Mouse (Mus musculus) embryonic facial prominence, embryonic 11.5 days (tissue): Measurements from ENCODE around the gene Nr0b2. TPM values are rescaled to one million over a fixed set of nuclear protein-coding genes. Genes with fewer than 3 reads are reported as not detected.
A peak's percentile ranks its signal among the peaks of the same experiment; 100 is the strongest.

Experiments used
- ATAC-seq: fragments of 200-750 bp; cut with Nextera tagmentation; replicated peaks from 2 replicates; pipeline ENCODE4 v1.8.0; 2017; ENCODE audit warnings: low read depth; ENCODE audit not compliant: insufficient number of reproducible peaks, low FRiP score, low TSS enrichment
- DNase-seq: peaks from one replicate; pipeline ENCODE4 v3.0.0-alpha.2; 2015; ENCODE audit warnings: low spot score
- H3K27ac ChIP-seq: fragments of 300-500 bp; sonication (generic); replicated peaks from 2 replicates; pipeline ENCODE4 v1.5.1; 2014; ENCODE audit warnings: mild to moderate bottlenecking, low read depth, low read length, control low read depth
- H3K27me3 ChIP-seq: fragments of 300-500 bp; sonication (generic); 2 replicates; pipeline ENCODE4 v1.6.1; 2014; ENCODE audit warnings: mild to moderate bottlenecking, low read length, moderate library complexity, mixed read lengths; ENCODE audit not compliant: control insufficient read depth, insufficient read depth
- H3K36me3 ChIP-seq: fragments of 300-500 bp; sonication (generic); replicated peaks from 2 replicates; pipeline ENCODE4 v1.6.1; 2014; ENCODE audit warnings: low read depth, mild to moderate bottlenecking, low read length, moderate library complexity, mixed read lengths; ENCODE audit not compliant: control insufficient read depth, insufficient read depth
- H3K4me1 ChIP-seq: fragments of 300-500 bp; sonication (generic); 2 replicates; pipeline ENCODE4 v1.6.1; 2014; ENCODE audit warnings: low read length, mixed read lengths; ENCODE audit not compliant: control insufficient read depth, insufficient read depth
- H3K4me2 ChIP-seq: fragments of 300-500 bp; sonication (generic); 2 replicates; pipeline ENCODE4 v1.6.1; 2014; ENCODE audit warnings: low read depth, mild to moderate bottlenecking, control low read depth, low read length, moderate library complexity
- H3K4me3 ChIP-seq: fragments of 300-500 bp; sonication (generic); 2 replicates; pipeline ENCODE4 v1.5.1; 2014; ENCODE audit warnings: low read depth, low read length, control low read depth
- H3K9ac ChIP-seq: fragments of 300-500 bp; sonication (generic); replicated peaks from 2 replicates; pipeline ENCODE4 v1.6.1; 2014; ENCODE audit warnings: mild to moderate bottlenecking, control low read depth, low read length
- H3K9me3 ChIP-seq: fragments of 300-500 bp; sonication (generic); replicated peaks from 2 replicates; pipeline ENCODE4 v1.6.1; 2016; ENCODE audit warnings: mild to moderate bottlenecking, low read length, inconsistent platforms, mixed read lengths; ENCODE audit not compliant: control insufficient read depth
- WGBS: fragments of 180-500 bp; shearing (Covaris S2); extraction: QIAGEN DNeasy Blood & Tissue Kit; methylation state at CpG from one replicate; pipeline ENCODE4 v1.1.7; 2014; 5-methylcytosine and 5-hydroxymethylcytosine counted together
- polyA plus RNA-seq: library from polyadenylated mRNA; unstranded; fragments of >200 nt; fragmentation: Nextera tagmentation; extraction: Ambion mirVana; gene quantifications from 2 replicates; pipeline ENCODE4 v1.2.1, GENCODE M21; 2014

Gene Nr0b2
- polyA plus RNA-seq, 1 experiment from 2014 or later, result not detected

- H3K4me3 ChIP-seq, result no peak overlapping the region
- H3K27ac ChIP-seq, result no peak overlapping the region
- WGBS, result 33% methylated on average over 7 of the region's 7 CpGs
- no peaks in the 10 kb centered on the region for H3K4me1 ChIP-seq
- peak; percentile 85 for DNase-seq
- no peak for ATAC-seq
- no peaks in the 10 kb centered on the region for H3K9me3 ChIP-seq
- H3K36me3 ChIP-seq, result no peaks in the 10 kb centered on the region; the same call in none of the 2 replicates
- H3K27me3 ChIP-seq, result no peaks in the 10 kb centered on the region
- no peak overlapping the region for H3K9ac ChIP-seq
- no peak overlapping the region for H3K4me2 ChIP-seq
These were observed 39.4 kb downstream of the Nr0b2 start for GRCm38 (mm10) chr4:133592570-133592969.

GRCm38 (mm10) chr4:133595538-133595937 lies 42.4 kb downstream of the Nr0b2 start:
- no peaks in the 10 kb centered on the region for H3K4me1 ChIP-seq
- no peak overlapping the region for H3K9ac ChIP-seq
- whole genome bisulfite sequencing, result 70% methylated on average over 7 of the region's 7 CpGs
- H3K36me3 ChIP-seq, result no peaks in the 10 kb centered on the region; the same call in 1 of the 2 replicates
- no peak overlapping the region for H3K4me3 ChIP-seq
- H3K9me3 ChIP-seq, result no peaks in the 10 kb centered on the region
- peaks cover 9% of the 10 kb centered on the region for H3K27me3 ChIP-seq
- H3K4me2 ChIP-seq, result no peak overlapping the region
- ATAC-seq (no peak), DNase-seq (no peak)
- no peak overlapping the region for H3K27ac ChIP-seq

- Histone ChIP-seq H3K4me3 (no peak overlapping the region), H3K9ac (no peak overlapping the region), H3K4me2 (no peak overlapping the region), H3K27ac (no peak overlapping the region), H3K36me3 (no peaks in the 10 kb centered on the region; the same call in 1 of the 2 replicates), H3K9me3 (no peaks in the 10 kb centered on the region), H3K27me3 (peaks cover 9% of the 10 kb centered on the region), H3K4me1 (no peaks in the 10 kb centered on the region)
- ATAC-seq (no peak), DNase-seq (no peak)
- WGBS, result 81% methylated on average over 6 of the region's 6 CpGs
These were observed 42.9 kb downstream of the Nr0b2 start for GRCm38 (mm10) chr4:133596084-133596483.

GRCm38 (mm10) chr4:133598616-133599015 lies 45.4 kb downstream of the Nr0b2 start:
- Histone ChIP-seq H3K27me3 (peaks cover 20% of the 10 kb centered on the region), H3K4me3 (no peak overlapping the region), H3K4me2 (no peak overlapping the region), H3K9ac (no peak overlapping the region), H3K9me3 (no peaks in the 10 kb centered on the region), H3K36me3 (no peaks in the 10 kb centered on the region), H3K27ac (no peak overlapping the region), H3K4me1 (peaks cover 3% of the 10 kb centered on the region; the same call in 1 of the 2 replicates)
- ATAC-seq (no peak), DNase-seq (no peak)
- 47% methylated on average over 4 of the region's 4 CpGs for WGBS

GRCm38 (mm10) chr4:133599116-133599515 lies 45.9 kb downstream of the Nr0b2 start:
- ATAC-seq (no peak), DNase-seq (no peak)
- H3K9me3 ChIP-seq, result no peaks in the 10 kb centered on the region
- no peaks in the 10 kb centered on the region for H3K36me3 ChIP-seq
- 22% methylated on average over 7 of the region's 7 CpGs for WGBS
- H3K4me2 ChIP-seq, result peak overlapping the region; percentile 84
- peak overlapping the region; percentile 46 for H3K4me3 ChIP-seq
- H3K27me3 ChIP-seq, result peaks cover 20% of the 10 kb centered on the region
- peak overlapping the region; percentile 51 for H3K9ac ChIP-seq
- peaks cover 3% of the 10 kb centered on the region; the same call in 1 of the 2 replicates for H3K4me1 ChIP-seq
- no peak overlapping the region for H3K27ac ChIP-seq

GRCm38 (mm10) chr4:133599571-133600073 lies 46.4 kb downstream of the Nr0b2 start:
- DNase-seq (peak; percentile 91), ATAC-seq (peak; percentile 93)
- Histone ChIP-seq H3K4me2 (peak overlapping the region; percentile 84), H3K9ac (peak overlapping the region; percentile 51), H3K27me3 (peaks cover 20% of the 10 kb centered on the region), H3K36me3 (no peaks in the 10 kb centered on the region), H3K27ac (no peak overlapping the region), H3K9me3 (no peaks in the 10 kb centered on the region), H3K4me1 (peaks cover 3% of the 10 kb centered on the region; the same call in 1 of the 2 replicates), H3K4me3 (peak overlapping the region; percentile 46)
- WGBS, result under 1% methylated on average over 50 of the region's 50 CpGs

GRCm38 (mm10) chr4:133600306-133600705 lies 47.1 kb downstream of the Nr0b2 start:
- no peak for ATAC-seq
- H3K27ac ChIP-seq, result no peak overlapping the region

GRCm38 (mm10) chr4:133601721-133602218 lies 48.6 kb downstream of the Nr0b2 start, which contains the start of gene Sfn:
Gene Sfn (minus strand): TSS chr4:133602168.
- peak within 1 kb of the TSS; percentile 32 for H3K4me2 ChIP-seq

More at GRCm38 (mm10) chr4:133600306-133600705, 47.1 kb downstream of the Nr0b2 start:
- peak overlapping the region; percentile 46 for H3K4me3 ChIP-seq
- 16% methylated on average over 9 of the region's 9 CpGs for WGBS
- H3K4me1 ChIP-seq, result peaks cover 3% of the 10 kb centered on the region; the same call in 1 of the 2 replicates
- DNase-seq, result no peak
- H3K9me3 ChIP-seq, result no peaks in the 10 kb centered on the region
- H3K4me2 ChIP-seq, result peak overlapping the region; percentile 84
- peak overlapping the region; percentile 51 for H3K9ac ChIP-seq
- no peaks in the 10 kb centered on the region for H3K36me3 ChIP-seq
- peaks cover 20% of the 10 kb centered on the region for H3K27me3 ChIP-seq

More at GRCm38 (mm10) chr4:133601721-133602218, 48.6 kb downstream of the Nr0b2 start, which contains the start of gene Sfn:
- no peak within 1 kb of the TSS for H3K9ac ChIP-seq
- H3K36me3 ChIP-seq, result no peaks in the 10 kb centered on the region
- DNase-seq, result peak; percentile 66
- WGBS, result 2% methylated on average over 16 of the region's 16 CpGs
- no peak within 1 kb of the TSS for H3K27ac ChIP-seq
- ATAC-seq, result no peak
- no peaks in the 10 kb centered on the region for H3K9me3 ChIP-seq
- H3K4me1 ChIP-seq, result peaks cover 3% of the 10 kb centered on the region; the same call in 1 of the 2 replicates
- H3K27me3 ChIP-seq, result peaks cover 20% of the 10 kb centered on the region
- H3K4me3 ChIP-seq, result 0 out of 2 replicates have a peak within 1 kb of the TSS, but pooled peaks have one; percentile 3
